In genomic region chr13:72128306-72128705, GRCm38 (mm10) we compare ENCODE assay signal across 16 mouse cellular contexts.
"Had no signal": no experiment of that assay in that cellular context is flagged by ENCODE, and none has a peak within 500 bp of the region (broad histone marks: within the 10 kb centered on the region; RNA-seq: fewer than 3 reads in every experiment).

No protein-coding gene starts in this region.

- H3K4me1 ChIP-seq: neural tube, embryonic 13.5 days; stomach, embryonic 15.5 days had no signal

- H3K4me2 ChIP-seq: neural tube, embryonic 13.5 days; neural tube, embryonic 15.5 days; stomach, embryonic 15.5 days had no signal

- H3K27ac ChIP-seq: neural tube, embryonic 13.5 days; neural tube, embryonic 15.5 days; stomach, embryonic 15.5 days; stomach, postnatal 0 days had no signal

- H3K36me3 ChIP-seq: neural tube, embryonic 13.5 days; neural tube, embryonic 15.5 days; stomach, embryonic 15.5 days had no signal

- H3K9ac ChIP-seq: neural tube, embryonic 13.5 days; neural tube, embryonic 15.5 days; stomach, embryonic 15.5 days had no signal

- H3K4me3 ChIP-seq: neural tube, embryonic 13.5 days; neural tube, embryonic 15.5 days; stomach, embryonic 15.5 days had no signal

- H3K27me3 ChIP-seq: neural tube, embryonic 13.5 days; neural tube, embryonic 15.5 days; stomach, embryonic 15.5 days had no signal

- DNase-seq: retina, postnatal 1 day; right cerebral cortex, adult 18-20 months; right cerebral cortex, postnatal 14 days; right cerebral cortex, postnatal 25 days; right cerebral cortex, postnatal 4 days; spleen, adult 18-20 months; thymus, adult 18-20 months; thymus, adult 2 months; thymus, postnatal 14 days; thymus, postnatal 25 days; thymus, postnatal 36 days; thymus, postnatal 4 days had no signal

- H3K9me3 ChIP-seq: neural tube, embryonic 13.5 days; neural tube, embryonic 15.5 days; stomach, embryonic 15.5 days had no signal
